Mouse (Mus musculus) heart, embryonic 14.5 days (tissue): ENCODE data around the gene Kcnip1. TPM values are rescaled to one million over a fixed set of nuclear protein-coding genes. Genes with fewer than 3 reads are reported as not detected.

ENCODE experiments used
- ATAC-seq: fragments of 200-750 bp; cut with Nextera tagmentation; 2 replicates; pipeline ENCODE4 v1.8.0; 2017; ENCODE audit warnings: low read depth, moderate TSS enrichment; ENCODE audit not compliant: insufficient number of reproducible peaks, insufficient read depth, low FRiP score
- H3K27ac ChIP-seq, 2 experiments: fragments of 200-500 bp in 1 of 2; fragments of 300-500 bp in 1 of 2; sonication (generic) in 1 of 2; replicated peaks in 1 of 2; 2 replicates each; pipeline ENCODE4 v1.5.1; 2012 to 2014; ENCODE audit warnings: low read depth in 2 of 2, low read length in 2 of 2, control low read depth in 1 of 2, mild to moderate bottlenecking in 1 of 2, mixed read lengths in 1 of 2; ENCODE audit not compliant: control insufficient read depth in 1 of 2, insufficient read depth in 1 of 2
- H3K27me3 ChIP-seq: fragments of 300-500 bp; sonication (generic); 2 replicates; pipeline ENCODE4 v1.6.1; 2014; ENCODE audit warnings: mild to moderate bottlenecking, low read length, control low read depth; ENCODE audit not compliant: control insufficient read depth, insufficient read depth
- H3K36me3 ChIP-seq: fragments of 300-500 bp; sonication (generic); 2 replicates; pipeline ENCODE4 v1.6.1; 2014; ENCODE audit warnings: mild to moderate bottlenecking, control low read depth, low read length, mixed read lengths; ENCODE audit not compliant: control insufficient read depth, insufficient read depth
- H3K4me1 ChIP-seq, 2 experiments: fragments of 200-500 bp in 1 of 2; fragments of 300-500 bp in 1 of 2; sonication (generic) in 1 of 2; 2 replicates each; pipeline ENCODE4 v1.6.1; 2012 to 2014; ENCODE audit warnings: low read length in 2 of 2, control low read depth in 1 of 2, mixed read lengths in 1 of 2; ENCODE audit not compliant: control insufficient read depth in 2 of 2, insufficient read depth in 2 of 2
- H3K4me2 ChIP-seq: fragments of 300-500 bp; sonication (generic); 2 replicates; pipeline ENCODE4 v1.6.1; 2014; ENCODE audit warnings: mild to moderate bottlenecking, low read length
- H3K4me3 ChIP-seq, 2 experiments: fragments of 200-500 bp in 1 of 2; fragments of 300-500 bp in 1 of 2; sonication (generic) in 1 of 2; 2 replicates each; pipeline ENCODE4 v1.5.1; 2012 to 2014; ENCODE audit warnings: low read length in 2 of 2, mild to moderate bottlenecking in 2 of 2, control low read depth in 1 of 2, low read depth in 1 of 2, moderate library complexity in 1 of 2; ENCODE audit not compliant: control insufficient read depth in 1 of 2, insufficient read depth in 1 of 2
- H3K9ac ChIP-seq: fragments of 300-500 bp; sonication (generic); 2 replicates; pipeline ENCODE4 v1.6.1; 2014; ENCODE audit warnings: mild to moderate bottlenecking, low read length
- H3K9me3 ChIP-seq: fragments of 300-500 bp; sonication (generic); 2 replicates; pipeline ENCODE4 v1.6.1; 2016; ENCODE audit warnings: low read length, control low read depth; ENCODE audit not compliant: control insufficient read depth
- WGBS: fragments of 180-500 bp; shearing (Covaris S2); extraction: QIAGEN DNeasy Blood & Tissue Kit; methylation state at CpG from one replicate; pipeline ENCODE4 v1.1.7; 2014; 5-methylcytosine and 5-hydroxymethylcytosine counted together
- polyA plus RNA-seq: library from polyadenylated mRNA; unstranded; fragments of >200 nt; fragmentation: Nextera tagmentation; extraction: Ambion mirVana; gene quantifications from 2 replicates; pipeline ENCODE4 v1.2.1, GENCODE M21; 2014

Kcnip1 gene
- polyA plus RNA-seq: 0.11 TPM in 1 of 2 replicates, not detected in the other

- WGBS: 26% methylated on average over 12 of the region's 12 CpGs
- Histone ChIP-seq H3K4me2 (peak within 1 kb of the TSS; percentile 41; the same call in 1 of the 2 replicates), H3K9ac (0 out of 2 replicates have a peak within 1 kb of the TSS, but pooled peaks have one; percentile 21), H3K9me3 (no peaks in the 10 kb centered on the region), H3K36me3 (no peaks in the 10 kb centered on the region), H3K4me3 (peak within 1 kb of the TSS in 1 of 2 experiments; percentile 3; a peak in 1 of 4 replicates), H3K27me3 (peaks cover 19% of the 10 kb centered on the region), H3K27ac (no peak within 1 kb of the TSS), H3K4me1 (peaks cover 0 to 2% of the 10 kb centered on the region in 2 experiments; a peak in 1 of 4 replicates)
- no peak for ATAC-seq
Observed at GRCm38 (mm10) chr11:33992938-33993337, at the start of gene Kcnip1. Gene Kcnip1, minus strand, starts transcription at chr11:33993152.

- Histone ChIP-seq H3K4me2 (no peak overlapping the region), H3K4me3 (no peak overlapping the region), H3K36me3 (no peaks in the 10 kb centered on the region), H3K4me1 (no peaks in the 10 kb centered on the region), H3K9me3 (no peaks in the 10 kb centered on the region), H3K9ac (no peak overlapping the region), H3K27me3 (no peaks in the 10 kb centered on the region), H3K27ac (no peak overlapping the region)
- WGBS: 77% methylated on average over 5 of the region's 5 CpGs
- ATAC-seq: no peak
Observed at GRCm38 (mm10) chr11:34040061-34040460, 47.1 kb upstream of the Kcnip1 start.

GRCm38 (mm10) chr11:34035909-34036658 lies 43.1 kb upstream of the Kcnip1 start:
- ATAC-seq: no peak
- H3K27me3 ChIP-seq: no peaks in the 10 kb centered on the region
- no peaks in the 10 kb centered on the region for H3K36me3 ChIP-seq
- no peak overlapping the region for H3K27ac ChIP-seq
- H3K4me2 ChIP-seq: no peak overlapping the region
- 0 out of 4 replicates have a peak, but pooled peaks cover 0 to 3% of the 10 kb centered on the region in 2 experiments for H3K4me1 ChIP-seq
- H3K9ac ChIP-seq: no peak overlapping the region
- WGBS: 76% methylated on average over 5 of the region's 5 CpGs
- no peaks in the 10 kb centered on the region for H3K9me3 ChIP-seq
- H3K4me3 ChIP-seq: no peak overlapping the region

GRCm38 (mm10) chr11:34034794-34035193 lies 41.8 kb upstream of the Kcnip1 start:
- H3K4me2 ChIP-seq: no peak overlapping the region
- no peak overlapping the region for H3K27ac ChIP-seq
- H3K27me3 ChIP-seq: no peaks in the 10 kb centered on the region
- 0 out of 4 replicates have a peak, but pooled peaks cover 0 to 3% of the 10 kb centered on the region in 2 experiments for H3K4me1 ChIP-seq
- no peak overlapping the region for H3K9ac ChIP-seq
- H3K9me3 ChIP-seq: no peaks in the 10 kb centered on the region
- 60% methylated on average over 2 of the region's 2 CpGs for WGBS
- no peaks in the 10 kb centered on the region for H3K36me3 ChIP-seq
- no peak overlapping the region for H3K4me3 ChIP-seq
- no peak for ATAC-seq

GRCm38 (mm10) chr11:34034008-34034505 lies 41.1 kb upstream of the Kcnip1 start:
- H3K4me3 ChIP-seq: no peak overlapping the region
- H3K4me2 ChIP-seq: no peak overlapping the region
- 81% methylated on average over 5 of the region's 5 CpGs for WGBS
- H3K27me3 ChIP-seq: no peaks in the 10 kb centered on the region
- no peak for ATAC-seq
- H3K27ac ChIP-seq: no peak overlapping the region
- no peaks in the 10 kb centered on the region for H3K9me3 ChIP-seq
- H3K36me3 ChIP-seq: no peaks in the 10 kb centered on the region
- H3K4me1 ChIP-seq: 0 out of 4 replicates have a peak, but pooled peaks cover 0 to 3% of the 10 kb centered on the region in 2 experiments
- H3K9ac ChIP-seq: no peak overlapping the region

- Histone ChIP-seq H3K27me3 (no peaks in the 10 kb centered on the region), H3K27ac (no peak overlapping the region), H3K4me2 (no peak overlapping the region), H3K36me3 (no peaks in the 10 kb centered on the region), H3K9me3 (no peaks in the 10 kb centered on the region), H3K9ac (no peak overlapping the region), H3K4me3 (no peak overlapping the region), H3K4me1 (0 out of 4 replicates have a peak, but pooled peaks cover 0 to 3% of the 10 kb centered on the region in 2 experiments)
- ATAC-seq: no peak
- 36% methylated on average over 8 of the region's 8 CpGs for WGBS
Observed at GRCm38 (mm10) chr11:34031015-34031805, 38.3 kb upstream of the Kcnip1 start.

GRCm38 (mm10) chr11:34029658-34030057 lies 36.7 kb upstream of the Kcnip1 start:
- Histone ChIP-seq H3K4me3 (no peak overlapping the region), H3K9me3 (no peaks in the 10 kb centered on the region), H3K27ac (no peak overlapping the region), H3K36me3 (no peaks in the 10 kb centered on the region), H3K9ac (no peak overlapping the region), H3K4me2 (no peak overlapping the region), H3K27me3 (no peaks in the 10 kb centered on the region), H3K4me1 (0 out of 4 replicates have a peak, but pooled peaks cover 0 to 3% of the 10 kb centered on the region in 2 experiments)
- 70% methylated on average over 5 of the region's 5 CpGs for WGBS
- ATAC-seq: no peak
